Mouse (Mus musculus) c-Kit-positive CD71-positive TER-119-positive erythroid progenitor cells, embryonic 14.5 days (primary cell): ENCODE data around the gene Uggt1.

Experiments used
- DNase-seq: peaks from one replicate; pipeline ENCODE4 v3.0.0-alpha.2; 2013; ENCODE audit warnings: low spot score

Uggt1 gene

GRCm38 (mm10) chr1:36257276-36257675 lies 12.8 kb upstream of the Uggt1 start:
- no peak for DNase-seq

GRCm38 (mm10) chr1:36255871-36256640 lies 11.5 kb upstream of the Uggt1 start:
- DNase-seq = no peak

GRCm38 (mm10) chr1:36254635-36255360 lies 10.3 kb upstream of the Uggt1 start:
- no peak for DNase-seq

GRCm38 (mm10) chr1:36252791-36253190 lies 8.3 kb upstream of the Uggt1 start:
- DNase-seq = peak; percentile 78

- no peak for DNase-seq
Observed at GRCm38 (mm10) chr1:36251426-36251825, 6.9 kb upstream of the Uggt1 start.

- DNase-seq = no peak
Observed at GRCm38 (mm10) chr1:36246688-36247087, 2.2 kb upstream of the Uggt1 start.

DNA sequence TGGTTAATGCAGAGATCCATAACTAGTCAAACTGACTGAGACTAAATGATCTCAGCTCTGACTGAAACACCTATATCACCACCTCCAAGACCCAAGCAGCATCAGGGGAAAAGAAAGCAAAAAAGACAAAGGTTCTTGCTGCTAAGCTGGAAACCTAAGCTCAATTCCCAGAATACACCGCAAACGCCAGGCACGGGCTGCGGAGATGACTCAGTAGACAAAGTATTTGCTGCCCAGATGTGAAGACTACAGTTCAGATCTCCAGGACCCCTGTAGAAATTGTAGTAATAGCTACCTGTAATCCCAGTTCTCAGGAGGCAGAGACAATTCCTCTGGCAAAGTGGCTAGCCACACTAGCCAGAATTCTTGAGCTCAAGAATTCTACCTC lies 302 bp upstream of the Uggt1 start:
- DNase-seq = no peak

- DNase-seq = peak; percentile 34
Observed at GRCm38 (mm10) chr1:36243447-36244057, 968 bp downstream of the Uggt1 start.

DNA sequence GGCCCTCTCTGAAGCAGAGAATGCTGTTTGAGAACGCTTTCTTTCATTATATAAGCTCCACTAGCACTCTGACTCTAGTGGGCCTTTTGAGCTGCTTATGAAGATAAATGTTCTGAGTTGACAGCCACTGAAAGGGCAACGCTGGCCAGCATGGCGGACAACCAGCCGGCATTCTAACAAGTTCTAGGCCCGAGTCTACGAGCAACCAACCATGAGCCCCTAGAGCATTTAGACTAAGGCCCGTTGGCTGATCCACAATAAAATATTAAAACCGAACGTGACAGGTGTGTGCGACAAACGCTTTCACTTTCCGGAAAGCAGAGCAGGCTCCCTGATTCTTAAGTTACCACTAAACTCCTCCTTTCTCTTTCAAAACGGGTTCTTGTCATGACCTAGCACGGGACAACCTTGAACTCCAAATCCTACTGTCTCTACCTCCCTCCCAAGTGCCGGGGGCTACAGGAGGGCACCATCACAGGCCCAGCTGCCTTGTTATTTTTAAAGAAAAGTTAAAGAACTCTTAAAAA lies 2.6 kb downstream of the Uggt1 start:
- DNase-seq = no peak

DNA sequence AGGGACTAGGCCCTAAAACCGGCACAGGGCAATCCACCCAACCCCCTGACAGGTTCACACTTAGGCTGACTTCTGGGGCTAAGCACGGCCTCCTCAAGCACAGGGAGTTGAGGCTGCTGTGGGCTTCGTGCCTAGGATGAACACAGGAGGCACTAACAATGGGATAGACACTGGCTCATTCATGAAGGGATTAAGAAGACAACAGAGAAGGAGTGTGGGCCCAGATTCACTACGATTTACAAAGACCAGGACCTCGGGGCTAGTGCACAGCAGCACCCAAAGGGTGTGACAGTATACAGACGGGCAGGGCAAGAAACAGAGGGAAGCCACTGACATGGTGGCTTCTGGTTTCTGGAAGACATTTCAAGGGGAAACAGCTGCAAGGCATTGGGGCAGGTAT lies 4.3 kb downstream of the Uggt1 start:
- DNase-seq = no peak

DNA sequence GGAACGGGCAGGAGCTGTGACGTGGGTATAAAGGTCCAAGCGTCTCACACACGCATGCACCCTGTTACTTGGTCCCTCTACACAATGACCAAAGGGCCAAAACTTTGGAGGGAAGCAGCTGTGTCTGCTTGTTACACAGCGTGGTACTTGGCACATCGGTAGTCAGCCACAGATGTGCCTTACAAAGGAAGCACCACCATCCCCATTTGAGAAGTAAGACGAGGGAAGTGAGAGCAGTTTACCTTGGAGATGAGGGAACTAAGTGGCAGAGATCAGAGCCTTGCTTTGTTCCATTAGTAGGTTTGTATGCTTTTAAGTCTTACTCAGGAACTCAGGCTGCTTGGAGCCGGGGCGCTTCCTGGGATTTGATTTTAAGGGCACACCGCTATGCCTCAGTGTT lies 5.1 kb downstream of the Uggt1 start:
- DNase-seq = no peak

DNA sequence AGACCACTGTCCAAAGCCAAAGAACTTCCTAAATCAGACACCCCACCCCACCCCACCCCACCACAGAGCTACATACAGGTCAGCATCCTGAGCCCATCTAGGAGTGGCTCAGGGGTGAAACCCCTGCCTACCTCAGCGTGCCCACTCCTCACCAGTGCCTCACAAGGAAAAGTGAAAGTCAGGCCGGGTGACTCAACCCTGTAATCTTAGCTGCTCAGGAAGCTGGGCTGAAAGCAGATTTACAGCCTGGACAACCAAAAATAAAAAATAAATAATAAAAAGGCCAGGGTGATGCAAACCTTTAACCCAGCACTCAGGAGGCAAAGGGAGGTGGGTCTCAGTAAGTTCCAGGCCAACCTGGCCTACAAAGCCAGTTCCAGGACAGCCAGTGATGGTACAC lies 8.7 kb downstream of the Uggt1 start:
- DNase-seq = no peak

DNA sequence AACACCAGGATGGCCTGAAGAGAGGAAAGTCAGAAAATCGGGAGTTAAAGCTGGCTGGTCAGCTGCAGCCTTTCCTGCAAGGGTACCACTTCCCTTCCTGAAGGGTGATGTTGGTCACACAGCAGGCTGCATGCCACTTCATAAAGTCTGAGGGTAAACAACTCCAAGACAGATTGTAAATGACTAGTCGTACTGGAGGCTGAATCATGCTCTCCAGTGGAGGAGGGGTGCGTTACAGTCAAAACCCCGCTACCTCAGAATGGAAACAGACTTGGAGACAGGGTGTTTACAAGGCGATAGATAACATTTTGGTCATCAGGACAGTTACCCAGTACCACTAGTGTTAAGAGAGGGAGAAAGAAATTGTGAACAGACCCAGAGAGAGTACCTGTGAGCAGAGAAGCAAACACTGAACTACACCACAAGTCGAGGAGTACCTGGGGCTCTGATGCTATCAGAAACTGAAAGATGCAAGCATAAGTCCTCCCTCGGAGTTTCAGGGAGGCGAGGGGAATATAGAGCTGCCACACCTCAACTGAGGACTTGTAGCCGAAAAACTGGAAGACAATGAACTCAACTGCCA lies 9.4 kb downstream of the Uggt1 start:
- no peak for DNase-seq

- no peak for DNase-seq
Observed at GRCm38 (mm10) chr1:36233218-36233617, 11.3 kb downstream of the Uggt1 start.

DNA sequence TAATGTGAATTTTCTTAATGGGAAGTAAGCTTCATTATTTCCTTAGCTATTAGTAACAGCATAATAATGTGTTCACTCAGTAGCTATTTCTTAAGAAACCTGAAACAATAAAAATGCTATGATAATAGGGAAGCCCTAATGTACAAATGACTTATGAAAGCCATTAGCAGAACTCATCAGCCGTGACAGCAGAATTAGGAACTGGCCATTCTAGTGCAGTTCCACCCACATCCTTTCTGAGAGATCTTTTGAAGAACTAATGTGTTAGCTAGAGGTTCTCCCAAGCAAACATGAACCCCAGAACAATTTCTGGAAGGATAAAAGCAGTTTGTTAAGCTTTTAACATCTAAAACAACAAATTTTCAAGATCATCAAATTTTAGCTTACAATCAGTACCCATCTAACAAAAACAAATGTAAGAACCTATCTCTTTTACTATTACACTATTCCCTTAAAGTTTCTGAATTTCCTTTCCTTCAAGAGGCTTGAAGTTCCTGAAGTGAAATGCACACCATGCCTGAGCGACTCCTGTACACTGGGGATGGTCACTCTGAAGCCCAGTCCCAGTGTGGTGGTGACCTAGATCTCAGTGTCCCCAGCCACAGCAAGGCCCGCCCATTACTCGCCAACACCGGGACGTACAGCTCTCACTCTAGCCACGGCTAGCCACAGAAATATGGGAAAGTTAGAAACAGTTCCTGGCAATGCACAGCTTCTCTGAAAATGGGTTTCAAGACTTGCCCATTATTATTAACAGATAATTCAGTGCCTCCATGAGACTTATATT lies 13.4 kb downstream of the Uggt1 start:
- DNase-seq = no peak

- DNase-seq = no peak
Observed at GRCm38 (mm10) chr1:36228461-36228860, 16.1 kb downstream of the Uggt1 start.

- no peak for DNase-seq
Observed at GRCm38 (mm10) chr1:36224648-36225047, 19.9 kb downstream of the Uggt1 start.

DNA sequence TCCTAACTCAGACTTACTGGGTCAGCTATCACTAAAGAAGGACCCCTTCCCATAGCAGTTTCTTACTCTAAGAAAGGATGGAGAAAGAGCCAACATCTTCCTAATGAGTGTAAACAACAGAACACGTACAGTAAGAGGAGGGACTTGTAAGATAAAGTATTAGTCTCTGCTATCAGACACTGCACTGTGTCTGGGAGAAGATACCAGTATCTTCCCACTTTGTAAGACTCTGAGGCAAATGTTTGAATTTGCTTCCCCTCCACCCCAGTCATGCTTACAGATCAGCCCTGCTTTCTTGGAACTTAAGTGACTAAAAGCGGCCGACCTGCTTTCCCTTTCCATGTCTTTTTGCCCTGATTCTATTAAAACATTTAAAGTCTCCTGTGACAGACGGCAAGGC lies 30.2 kb downstream of the Uggt1 start:
- peak; percentile 42 for DNase-seq

DNA sequence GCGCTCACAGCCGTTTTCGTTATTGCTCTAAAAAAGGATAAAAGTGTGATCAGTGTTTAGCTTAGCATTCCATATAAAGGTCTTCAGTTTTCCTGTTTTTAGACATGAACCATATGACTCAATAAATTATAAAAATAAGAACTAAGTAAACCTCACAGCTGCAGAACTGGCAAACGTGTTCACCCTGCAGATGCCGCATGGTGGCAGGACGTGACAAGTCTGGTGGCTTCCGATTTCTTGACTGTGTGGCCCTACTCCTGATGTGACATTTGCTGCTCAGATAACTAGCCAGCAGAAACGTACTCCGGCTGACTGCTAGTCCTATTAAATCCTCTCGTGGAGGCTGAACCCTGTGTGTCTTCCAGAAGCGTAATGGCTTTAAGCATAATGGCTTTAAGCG lies 42.8 kb downstream of the Uggt1 start:
- no peak for DNase-seq

- DNase-seq = no peak
Observed at GRCm38 (mm10) chr1:36194482-36194881, 50.0 kb downstream of the Uggt1 start.

DNA sequence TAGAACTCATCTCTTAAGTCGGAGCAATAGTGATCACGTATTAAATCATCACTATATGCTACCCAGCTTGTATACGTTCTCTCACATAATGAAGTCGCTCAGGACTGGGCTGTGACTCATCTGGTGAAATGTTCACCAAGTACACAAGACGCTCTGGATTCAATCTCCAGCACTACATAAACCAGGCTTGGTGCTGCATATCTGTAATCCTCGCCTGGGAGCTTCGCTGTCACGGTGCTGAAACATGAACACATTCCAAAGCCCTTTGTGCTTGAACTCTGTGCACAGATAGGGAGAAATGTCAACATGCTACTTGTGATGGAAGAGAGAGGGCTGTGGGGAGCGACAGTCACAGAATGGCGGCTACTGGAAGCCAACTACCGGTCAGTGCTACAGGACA lies 52.6 kb downstream of the Uggt1 start:
- DNase-seq = no peak

DNA sequence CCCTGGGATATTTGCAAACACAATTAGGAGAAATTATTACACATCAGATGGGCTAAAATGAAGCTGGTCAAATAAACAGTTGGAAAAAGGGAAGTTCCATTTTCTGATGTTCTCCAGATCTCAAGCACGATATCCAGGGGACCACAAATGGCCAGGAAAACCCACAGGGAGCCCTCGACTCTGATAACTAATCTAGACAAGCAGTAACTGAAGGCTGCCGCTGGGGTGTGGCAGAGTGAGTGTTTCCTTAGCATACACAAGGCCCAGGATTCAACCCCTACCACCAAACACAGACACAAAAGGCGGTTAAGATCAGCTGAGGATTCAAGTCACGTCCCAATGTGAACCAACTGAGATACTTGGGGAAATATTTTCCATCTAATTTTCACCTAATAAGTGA lies 64.5 kb downstream of the Uggt1 start:
- DNase-seq = peak; percentile 17
